Mouse (Mus musculus) lung, embryonic 14.5 days (tissue): ENCODE results near the gene Pstk. TPM values are rescaled to one million over a fixed set of nuclear protein-coding genes. Genes with fewer than 3 reads are reported as not detected.
A peak's percentile ranks its signal among the peaks of the same experiment; 100 is the strongest.

Experiments used
- ATAC-seq: fragments of 200-750 bp; cut with Nextera tagmentation; 2 replicates; pipeline ENCODE4 v1.8.0; 2017; ENCODE audit warnings: mild to moderate bottlenecking, moderate TSS enrichment, moderate library complexity; ENCODE audit not compliant: insufficient read depth
- DNase-seq: peaks from one replicate; pipeline ENCODE4 v3.0.0-alpha.2; 2015
- H3K27ac ChIP-seq: fragments of 300-500 bp; sonication (generic); 2 replicates; pipeline ENCODE4 v1.5.1; 2014; ENCODE audit warnings: low read depth, mild to moderate bottlenecking, moderate library complexity
- H3K27me3 ChIP-seq: fragments of 300-500 bp; sonication (generic); 2 replicates; pipeline ENCODE4 v1.6.1; 2014; ENCODE audit warnings: low read length, control low read depth; ENCODE audit not compliant: insufficient read depth
- H3K36me3 ChIP-seq: fragments of 300-500 bp; sonication (generic); 2 replicates; pipeline ENCODE4 v1.6.1; 2014; ENCODE audit warnings: control low read depth; ENCODE audit not compliant: insufficient read depth
- H3K4me1 ChIP-seq: fragments of 300-500 bp; sonication (generic); 2 replicates; pipeline ENCODE4 v1.6.1; 2014; ENCODE audit warnings: antibody characterized with exemption, control low read depth; ENCODE audit not compliant: insufficient read depth
- H3K4me2 ChIP-seq: fragments of 300-500 bp; sonication (generic); 2 replicates; pipeline ENCODE4 v1.6.1; 2014; ENCODE audit warnings: mild to moderate bottlenecking
- H3K4me3 ChIP-seq: fragments of 300-500 bp; sonication (generic); 2 replicates; pipeline ENCODE4 v1.5.1; 2014; ENCODE audit warnings: low read depth, low read length
- H3K9ac ChIP-seq: fragments of 300-500 bp; sonication (generic); 2 replicates; pipeline ENCODE4 v1.6.1; 2014
- H3K9me3 ChIP-seq: fragments of 300-500 bp; sonication (generic); 2 replicates; pipeline ENCODE4 v1.6.1; 2016; ENCODE audit warnings: low read depth, low read length, control low read depth
- CTCF ChIP-seq: IDR thresholded peaks from 2 replicates; pipeline ENCODE4 v1.5.1; 2016; ENCODE audit warnings: antibody characterized with exemption, low read depth
- WGBS: fragments of 180-500 bp; shearing (Covaris S2); extraction: QIAGEN DNeasy Blood & Tissue Kit; methylation state at CpG from one replicate; pipeline ENCODE4 v1.1.7; 2014; 5-methylcytosine and 5-hydroxymethylcytosine counted together
- polyA plus RNA-seq: library from polyadenylated mRNA; unstranded; fragments of >200 nt; fragmentation: Nextera tagmentation; extraction: Ambion mirVana; gene quantifications from 2 replicates; pipeline ENCODE4 v1.2.1, GENCODE M21; 2014

Gene Pstk
- polyA plus RNA-seq, 1 experiment from 2014 or later = 63.8 TPM

DNA sequence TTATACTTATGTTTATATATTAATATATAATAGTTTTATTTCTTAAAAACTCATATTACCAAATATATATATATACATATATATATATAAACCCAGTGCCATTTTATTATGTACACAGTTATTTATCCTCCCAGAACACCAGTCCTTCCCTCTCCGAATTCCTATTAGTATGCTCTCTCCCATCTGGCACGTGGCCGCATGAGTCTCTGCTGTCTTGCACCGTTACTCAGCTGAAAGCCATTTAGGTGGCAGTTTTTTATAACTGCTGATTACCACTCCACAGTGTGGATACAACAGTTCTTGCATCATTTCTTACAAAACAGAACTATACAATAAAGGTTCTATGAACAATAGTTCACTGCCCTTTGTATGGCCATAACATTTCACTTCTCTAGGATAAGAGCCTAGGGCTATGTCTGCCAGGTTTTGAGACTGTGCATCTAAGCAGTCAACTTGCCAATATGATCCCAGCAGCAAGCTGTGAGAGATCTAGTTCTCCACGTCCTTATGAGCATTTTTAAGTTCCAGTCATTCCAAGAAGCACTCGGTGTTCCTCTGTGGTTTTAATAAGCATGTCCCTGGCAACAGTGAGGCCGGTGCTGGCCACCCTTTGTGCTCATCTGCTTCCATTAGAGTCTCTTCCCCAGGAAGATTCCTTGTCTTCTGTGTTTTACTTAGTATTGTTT, 24.9 kb upstream of the Pstk start:
- TF ChIP-seq CTCF = no peak
- H3K9me3 ChIP-seq = no peaks in the 10 kb centered on the region
- no peak overlapping the region for H3K4me3 ChIP-seq
- H3K27ac ChIP-seq = no peak overlapping the region
- H3K27me3 ChIP-seq = no peaks in the 10 kb centered on the region
- no peaks in the 10 kb centered on the region for H3K4me1 ChIP-seq
- H3K9ac ChIP-seq = no peak overlapping the region
- WGBS = 84% methylated on average over 7 of the region's 7 CpGs
- DNase-seq = no peak
- ATAC-seq = no peak
- H3K36me3 ChIP-seq = peaks cover 75% of the 10 kb centered on the region
- H3K4me2 ChIP-seq = no peak overlapping the region

GRCm38 (mm10) chr7:131356105-131356504, 14.8 kb upstream of the Pstk start:
- Histone ChIP-seq H3K9ac (no peak overlapping the region), H3K36me3 (peaks cover 66% of the 10 kb centered on the region)
- 92% methylated on average over 13 of the region's 13 CpGs for WGBS

GRCm38 (mm10) chr7:131362269-131362614, 8.7 kb upstream of the Pstk start:
- DNase-seq (no peak), ATAC-seq (peak; percentile 82)
- Histone ChIP-seq H3K4me3 (peak overlapping the region; percentile 92), H3K4me1 (peaks cover 11% of the 10 kb centered on the region; the same call in 1 of the 2 replicates), H3K27ac (peak overlapping the region; percentile 89), H3K36me3 (peaks cover 28% of the 10 kb centered on the region), H3K27me3 (no peaks in the 10 kb centered on the region), H3K4me2 (peak overlapping the region; percentile 92), H3K9me3 (no peaks in the 10 kb centered on the region), H3K9ac (peak overlapping the region; percentile 88)
- no peak for TF ChIP-seq CTCF
- 0% methylated on average over 35 of the region's 35 CpGs for WGBS

More at GRCm38 (mm10) chr7:131356105-131356504, 14.8 kb upstream of the Pstk start:
- Histone ChIP-seq H3K27me3 (no peaks in the 10 kb centered on the region), H3K27ac (no peak overlapping the region), H3K9me3 (no peaks in the 10 kb centered on the region), H3K4me2 (no peak overlapping the region), H3K4me1 (0 out of 2 replicates have a peak, but pooled peaks cover under 1% of the 10 kb centered on the region), H3K4me3 (no peak overlapping the region)
- no peak for DNase-seq
- ATAC-seq = no peak
- no peak for TF ChIP-seq CTCF

- peak within 1 kb of the TSS; percentile 88 for H3K9ac ChIP-seq
- no peak for TF ChIP-seq CTCF
- no peaks in the 10 kb centered on the region for H3K27me3 ChIP-seq
- peak within 1 kb of the TSS; percentile 92 for H3K4me3 ChIP-seq
- H3K9me3 ChIP-seq = no peaks in the 10 kb centered on the region
- peaks cover 23% of the 10 kb centered on the region for H3K36me3 ChIP-seq
- ATAC-seq = peak; percentile 98
- peak; percentile 99 for DNase-seq
- peak within 1 kb of the TSS; percentile 96 for H3K27ac ChIP-seq
- under 1% methylated on average over 55 of the region's 55 CpGs for WGBS
- H3K4me2 ChIP-seq = peak within 1 kb of the TSS; percentile 92
- H3K4me1 ChIP-seq = peaks cover 11% of the 10 kb centered on the region; the same call in 1 of the 2 replicates
These were observed 8.2 kb upstream of the Pstk start, which contains the start of gene 2310057M21Rik for GRCm38 (mm10) chr7:131362615-131363300. Gene 2310057M21Rik, minus strand, starts transcription at chr7:131362759.

DNA sequence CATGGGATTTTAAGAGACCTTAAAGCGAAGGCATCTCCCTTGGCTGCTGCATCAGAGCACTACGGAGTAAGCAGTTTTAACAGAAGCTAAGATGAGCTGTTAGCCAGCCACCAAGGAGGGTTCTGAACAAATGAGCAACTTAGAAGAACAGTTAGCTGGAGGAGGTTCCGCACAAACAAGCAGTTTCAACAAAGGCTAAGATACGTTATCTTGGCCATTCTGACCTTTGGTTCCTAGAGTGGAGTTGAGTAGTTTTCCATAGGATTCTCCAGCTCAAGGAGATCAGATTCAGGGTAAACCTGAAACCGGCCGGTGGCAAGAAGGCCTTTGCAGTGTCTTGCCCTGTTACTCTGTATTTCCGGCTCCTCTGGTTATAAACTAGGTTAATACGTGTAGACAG, 6.8 kb upstream of the Pstk start:
- Histone ChIP-seq H3K4me3 (no peak overlapping the region), H3K9ac (no peak overlapping the region), H3K27me3 (no peaks in the 10 kb centered on the region), H3K9me3 (no peaks in the 10 kb centered on the region), H3K36me3 (peaks cover 11% of the 10 kb centered on the region), H3K4me1 (peaks cover 11% of the 10 kb centered on the region; the same call in 1 of the 2 replicates), H3K27ac (no peak overlapping the region), H3K4me2 (no peak overlapping the region)
- DNase-seq = no peak
- no peak for ATAC-seq
- TF ChIP-seq CTCF = no peak
- 76% methylated on average over 8 of the region's 8 CpGs for WGBS

GRCm38 (mm10) chr7:131371470-131371860, 524 bp downstream of the Pstk start:
- H3K27me3 ChIP-seq = no peaks in the 10 kb centered on the region
- no peaks in the 10 kb centered on the region for H3K9me3 ChIP-seq
- peaks cover 6% of the 10 kb centered on the region; the same call in 1 of the 2 replicates for H3K36me3 ChIP-seq
- DNase-seq (no peak), ATAC-seq (no peak; the same call in none of the 2 replicates)
- peak overlapping the region; percentile 79 for H3K4me2 ChIP-seq
- H3K4me3 ChIP-seq = peak overlapping the region; percentile 70
- peak overlapping the region; percentile 97 for H3K27ac ChIP-seq
- 5% methylated on average over 9 of the region's 9 CpGs for WGBS
- TF ChIP-seq CTCF = no peak
- H3K4me1 ChIP-seq = no peaks in the 10 kb centered on the region; the same call in 1 of the 2 replicates
- H3K9ac ChIP-seq = peak overlapping the region; percentile 90
